Mouse (Mus musculus) forebrain, embryonic 15.5 days (tissue): ENCODE data around the gene Mier1. TPM values are rescaled to one million over a fixed set of nuclear protein-coding genes. Genes with fewer than 3 reads are reported as not detected.

Experiments used
- ATAC-seq: fragments of 200-750 bp; cut with Nextera tagmentation; replicated peaks from 2 replicates; pipeline ENCODE4 v1.8.0; 2017; ENCODE audit warnings: mild to moderate bottlenecking, moderate TSS enrichment, moderate library complexity
- H3K27ac ChIP-seq: fragments of 300-500 bp; sonication (generic); replicated peaks from 2 replicates; pipeline ENCODE4 v1.5.1; 2015; ENCODE audit warnings: mild to moderate bottlenecking, inconsistent platforms
- H3K27me3 ChIP-seq: fragments of 300-500 bp; sonication (generic); 2 replicates; pipeline ENCODE4 v1.6.1; 2015; ENCODE audit warnings: inconsistent platforms
- H3K36me3 ChIP-seq: fragments of 300-500 bp; sonication (generic); 2 replicates; pipeline ENCODE4 v1.6.1; 2015; ENCODE audit warnings: mild to moderate bottlenecking, inconsistent platforms
- H3K4me1 ChIP-seq: fragments of 300-500 bp; sonication (generic); 2 replicates; pipeline ENCODE4 v1.6.1; 2015; ENCODE audit warnings: inconsistent platforms
- H3K4me2 ChIP-seq: fragments of 300-500 bp; sonication (generic); replicated peaks from 2 replicates; pipeline ENCODE4 v1.6.1; 2015; ENCODE audit warnings: mild to moderate bottlenecking, inconsistent platforms
- H3K4me3 ChIP-seq: fragments of 300-500 bp; sonication (generic); 2 replicates; pipeline ENCODE4 v1.5.1; 2015; ENCODE audit warnings: mild to moderate bottlenecking, inconsistent platforms
- H3K9ac ChIP-seq: fragments of 300-500 bp; sonication (generic); replicated peaks from 2 replicates; pipeline ENCODE4 v1.6.1; 2015; ENCODE audit warnings: mild to moderate bottlenecking, inconsistent platforms
- H3K9me3 ChIP-seq: fragments of 300-500 bp; sonication (generic); 2 replicates; pipeline ENCODE4 v1.6.1; 2016; ENCODE audit warnings: inconsistent platforms
- WGBS: fragments of 180-500 bp; shearing (Covaris S2); methylation state at CpG from one replicate; pipeline ENCODE4 v1.1.7; 2015; ENCODE audit warnings: mixed read lengths; 5-methylcytosine and 5-hydroxymethylcytosine counted together
- polyA plus RNA-seq: library from polyadenylated mRNA; unstranded; fragments of >200 nt; fragmentation: Nextera tagmentation; extraction: Ambion mirVana; gene quantifications from 2 replicates; pipeline ENCODE4 v1.2.1, GENCODE M21; 2015

The Mier1 gene
- polyA plus RNA-seq, 1 experiment from 2014 or later, result 38.0 TPM

DNA sequence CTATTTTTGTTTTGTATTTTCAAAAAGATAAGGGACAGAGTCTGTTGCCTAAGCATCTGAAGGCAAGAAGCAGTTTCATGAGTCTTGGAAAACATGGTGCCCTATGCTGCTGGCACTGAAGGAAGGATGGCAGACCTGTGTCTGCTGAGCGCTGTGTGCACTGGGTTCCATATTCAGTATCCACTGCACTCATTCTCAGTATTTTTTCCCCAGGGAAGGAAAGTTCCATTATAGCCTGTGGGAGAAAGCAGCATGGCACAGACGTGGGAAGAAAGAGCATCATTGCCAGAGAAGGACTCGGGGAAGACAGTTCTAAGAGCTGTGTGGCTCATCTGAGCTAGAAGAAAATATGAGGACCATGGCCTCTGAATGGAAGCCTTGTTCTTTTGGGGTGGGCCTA lies 57.1 kb downstream of the Mier1 start:
- H3K27ac ChIP-seq, result no peak overlapping the region
- no peaks in the 10 kb centered on the region for H3K4me1 ChIP-seq
- no peaks in the 10 kb centered on the region for H3K9me3 ChIP-seq
- WGBS, result 90% methylated on average over 3 of the region's 3 CpGs
- peaks cover 7% of the 10 kb centered on the region; the same call in 1 of the 2 replicates for H3K36me3 ChIP-seq
- ATAC-seq, result no peak
- no peak overlapping the region for H3K4me2 ChIP-seq
- H3K9ac ChIP-seq, result no peak overlapping the region
- H3K4me3 ChIP-seq, result no peak overlapping the region
- no peaks in the 10 kb centered on the region for H3K27me3 ChIP-seq

GRCm38 (mm10) chr4:103173507-103173906 lies 59.3 kb downstream of the Mier1 start:
- Histone ChIP-seq H3K27me3 (no peaks in the 10 kb centered on the region), H3K4me3 (no peak overlapping the region), H3K27ac (no peak overlapping the region), H3K36me3 (peaks cover 10% of the 10 kb centered on the region; the same call in 1 of the 2 replicates), H3K4me1 (peaks cover 2% of the 10 kb centered on the region), H3K9me3 (no peaks in the 10 kb centered on the region), H3K9ac (no peak overlapping the region), H3K4me2 (no peak overlapping the region)
- 79% methylated on average over 6 of the region's 6 CpGs for WGBS
- no peak for ATAC-seq

- Histone ChIP-seq H3K9me3 (no peaks in the 10 kb centered on the region), H3K4me2 (no peak overlapping the region), H3K4me1 (peaks cover 7% of the 10 kb centered on the region), H3K27me3 (no peaks in the 10 kb centered on the region), H3K4me3 (no peak overlapping the region), H3K36me3 (peaks cover 10% of the 10 kb centered on the region; the same call in 1 of the 2 replicates), H3K9ac (no peak overlapping the region), H3K27ac (no peak overlapping the region)
- 89% methylated on average over 7 of the region's 7 CpGs for WGBS
- no peak for ATAC-seq
Observed at GRCm38 (mm10) chr4:103174001-103174400, 59.8 kb downstream of the Mier1 start.

DNA sequence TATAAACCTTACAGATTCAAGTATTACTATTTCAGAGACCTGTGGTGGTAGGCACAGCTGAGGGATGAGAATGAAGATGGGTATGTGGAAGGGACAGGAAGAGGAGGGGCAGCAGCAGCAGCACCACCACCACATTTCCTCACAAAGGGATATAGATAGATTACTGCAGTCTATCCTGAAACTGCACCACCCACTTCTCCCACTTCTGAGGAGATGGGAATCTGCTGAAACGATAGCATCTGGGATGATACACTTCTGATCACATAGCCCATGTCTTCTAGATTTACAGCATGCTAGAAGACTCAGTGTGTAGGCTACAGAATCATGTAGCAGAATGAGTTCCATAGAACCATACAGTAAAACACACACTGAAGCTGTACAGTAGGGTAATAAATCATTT lies 63.5 kb downstream of the Mier1 start:
- 98% methylated on average over 1 of the region's 1 CpGs for WGBS
- H3K36me3 ChIP-seq, result peaks cover 4% of the 10 kb centered on the region; the same call in 1 of the 2 replicates
- H3K27ac ChIP-seq, result no peak overlapping the region
- H3K4me3 ChIP-seq, result no peak overlapping the region
- H3K4me2 ChIP-seq, result no peak overlapping the region
- no peaks in the 10 kb centered on the region for H3K9me3 ChIP-seq
- H3K9ac ChIP-seq, result no peak overlapping the region
- H3K4me1 ChIP-seq, result peaks cover 23% of the 10 kb centered on the region
- H3K27me3 ChIP-seq, result no peaks in the 10 kb centered on the region
- ATAC-seq, result no peak

GRCm38 (mm10) chr4:103178635-103179318 lies 64.6 kb downstream of the Mier1 start:
- H3K27ac ChIP-seq, result no peak overlapping the region
- no peak overlapping the region for H3K4me3 ChIP-seq
- H3K36me3 ChIP-seq, result peaks cover 6% of the 10 kb centered on the region; the same call in 1 of the 2 replicates
- peaks cover 23% of the 10 kb centered on the region for H3K4me1 ChIP-seq
- ATAC-seq, result no peak
- no peak overlapping the region for H3K9ac ChIP-seq
- no peak overlapping the region for H3K4me2 ChIP-seq
- no peaks in the 10 kb centered on the region for H3K9me3 ChIP-seq
- H3K27me3 ChIP-seq, result no peaks in the 10 kb centered on the region
- 82% methylated on average over 7 of the region's 7 CpGs for WGBS

DNA sequence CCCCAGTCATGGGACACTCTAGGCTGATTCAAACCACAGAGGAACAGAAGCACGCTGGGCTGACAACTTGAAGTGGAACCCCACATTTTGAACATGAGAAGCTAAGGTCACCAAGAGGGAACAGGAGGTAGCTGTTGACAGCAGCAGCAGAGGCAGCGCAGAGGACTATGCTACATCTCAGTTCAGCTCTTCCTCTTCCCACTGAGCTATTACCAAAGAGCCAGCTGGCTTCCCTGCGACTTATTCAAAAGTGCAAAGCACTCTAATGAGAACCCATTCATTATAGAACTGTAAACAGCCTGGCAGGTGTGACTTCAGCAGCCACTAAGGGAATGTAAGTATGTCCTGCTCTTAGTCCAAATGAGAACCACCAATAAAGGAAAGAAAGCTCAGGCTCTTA lies 65.4 kb downstream of the Mier1 start:
- 39% methylated on average over 3 of the region's 3 CpGs for WGBS
- H3K4me3 ChIP-seq, result no peak overlapping the region
- H3K9me3 ChIP-seq, result no peaks in the 10 kb centered on the region
- H3K36me3 ChIP-seq, result peaks cover 11% of the 10 kb centered on the region; the same call in 1 of the 2 replicates
- H3K27me3 ChIP-seq, result no peaks in the 10 kb centered on the region
- H3K27ac ChIP-seq, result no peak overlapping the region
- peaks cover 23% of the 10 kb centered on the region for H3K4me1 ChIP-seq
- no peak overlapping the region for H3K9ac ChIP-seq
- no peak overlapping the region for H3K4me2 ChIP-seq
- peak; percentile 64 for ATAC-seq

DNA sequence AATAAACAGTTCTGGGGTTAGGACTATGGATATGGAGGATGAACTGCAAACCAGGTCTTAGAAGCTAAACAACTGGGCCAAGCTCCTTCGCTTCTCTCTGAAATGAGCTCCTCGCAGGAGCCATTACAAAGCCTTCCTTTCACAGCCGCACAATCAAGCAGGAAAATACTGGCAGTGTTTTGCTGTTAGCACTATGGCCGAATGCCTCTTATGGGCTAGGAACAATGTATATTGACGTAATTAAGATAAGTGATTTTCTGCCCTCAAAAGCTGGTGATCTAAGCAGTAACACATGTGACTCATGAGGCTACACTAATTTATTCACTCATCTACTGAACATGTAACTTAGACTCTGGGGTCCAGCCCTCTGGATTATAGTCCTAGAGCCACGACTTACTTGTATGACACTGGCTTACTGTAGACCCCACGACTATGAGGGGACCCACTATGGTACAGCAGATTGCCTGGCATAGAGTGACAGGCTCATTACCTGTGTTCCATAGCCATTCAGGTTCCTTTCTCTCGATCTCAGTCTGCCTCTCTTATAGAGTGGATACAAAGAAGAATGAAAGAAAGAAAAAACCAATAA lies 66.2 kb downstream of the Mier1 start:
- H3K27me3 ChIP-seq, result no peaks in the 10 kb centered on the region
- H3K4me3 ChIP-seq, result no peak overlapping the region
- peak; percentile 58; the same call in 1 of the 2 replicates for ATAC-seq
- no peaks in the 10 kb centered on the region for H3K9me3 ChIP-seq
- H3K4me2 ChIP-seq, result no peak overlapping the region
- H3K36me3 ChIP-seq, result peaks cover 11% of the 10 kb centered on the region; the same call in 1 of the 2 replicates
- 13% methylated on average over 8 of the region's 8 CpGs for WGBS
- H3K9ac ChIP-seq, result no peak overlapping the region
- H3K4me1 ChIP-seq, result peaks cover 23% of the 10 kb centered on the region
- no peak overlapping the region for H3K27ac ChIP-seq

GRCm38 (mm10) chr4:103188786-103189640 lies 74.8 kb downstream of the Mier1 start:
- Histone ChIP-seq H3K9me3 (no peaks in the 10 kb centered on the region), H3K4me2 (no peak overlapping the region), H3K27me3 (no peaks in the 10 kb centered on the region), H3K9ac (no peak overlapping the region), H3K4me1 (no peaks in the 10 kb centered on the region), H3K36me3 (peaks cover 28% of the 10 kb centered on the region), H3K4me3 (no peak overlapping the region), H3K27ac (no peak overlapping the region)
- WGBS, result 86% methylated on average over 8 of the region's 8 CpGs
- ATAC-seq, result no peak

DNA sequence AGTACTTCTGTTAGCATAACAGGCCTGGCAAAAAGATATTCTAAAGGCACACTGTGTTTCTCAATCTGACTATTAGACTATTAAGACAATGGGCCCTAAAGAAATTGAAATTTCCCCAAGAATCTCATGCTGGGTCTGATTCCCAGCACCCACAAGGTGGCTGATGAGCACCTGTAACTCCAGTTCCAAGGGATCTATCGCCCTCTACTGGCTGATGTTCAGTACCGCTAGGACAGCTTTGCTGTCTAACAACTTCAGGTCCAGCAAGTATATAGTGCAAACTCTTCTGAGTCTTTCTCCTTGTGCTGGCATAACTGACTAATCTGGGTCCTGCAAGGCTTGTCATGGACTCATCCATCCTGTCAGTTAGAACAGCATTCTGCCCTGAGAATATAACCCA lies 78.2 kb downstream of the Mier1 start:
- Histone ChIP-seq H3K9ac (no peak overlapping the region), H3K9me3 (no peaks in the 10 kb centered on the region), H3K4me3 (no peak overlapping the region), H3K27me3 (no peaks in the 10 kb centered on the region), H3K4me2 (no peak overlapping the region), H3K36me3 (peaks cover 37% of the 10 kb centered on the region), H3K27ac (no peak overlapping the region), H3K4me1 (no peaks in the 10 kb centered on the region)
- ATAC-seq, result no peak
- 94% methylated on average over 2 of the region's 2 CpGs for WGBS

DNA sequence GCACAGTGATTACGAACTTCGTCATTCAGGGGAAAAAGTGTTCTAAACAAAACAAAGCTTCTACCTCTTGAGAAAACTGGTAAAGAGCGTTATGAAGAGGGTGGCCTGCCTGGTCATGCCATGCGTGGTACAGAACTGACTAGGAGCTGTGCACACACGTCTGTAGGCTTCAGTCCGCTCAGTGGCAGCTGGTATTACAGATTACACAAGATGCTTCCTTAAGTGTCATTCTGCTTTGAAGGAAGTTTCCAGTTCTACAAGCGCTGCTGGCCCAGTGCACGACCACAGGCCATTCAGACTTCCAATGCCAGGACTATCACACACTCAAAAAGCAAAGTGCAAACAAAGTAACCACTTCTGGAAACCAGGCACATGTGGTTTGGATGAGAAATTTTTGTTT lies 83.2 kb downstream of the Mier1 start:
- ATAC-seq, result no peak
- H3K9ac ChIP-seq, result no peak overlapping the region
- H3K4me2 ChIP-seq, result no peak overlapping the region
- peaks cover 20% of the 10 kb centered on the region for H3K36me3 ChIP-seq
- H3K27me3 ChIP-seq, result no peaks in the 10 kb centered on the region
- H3K4me1 ChIP-seq, result no peaks in the 10 kb centered on the region
- no peak overlapping the region for H3K27ac ChIP-seq
- no peaks in the 10 kb centered on the region for H3K9me3 ChIP-seq
- 89% methylated on average over 8 of the region's 8 CpGs for WGBS
- H3K4me3 ChIP-seq, result no peak overlapping the region

DNA sequence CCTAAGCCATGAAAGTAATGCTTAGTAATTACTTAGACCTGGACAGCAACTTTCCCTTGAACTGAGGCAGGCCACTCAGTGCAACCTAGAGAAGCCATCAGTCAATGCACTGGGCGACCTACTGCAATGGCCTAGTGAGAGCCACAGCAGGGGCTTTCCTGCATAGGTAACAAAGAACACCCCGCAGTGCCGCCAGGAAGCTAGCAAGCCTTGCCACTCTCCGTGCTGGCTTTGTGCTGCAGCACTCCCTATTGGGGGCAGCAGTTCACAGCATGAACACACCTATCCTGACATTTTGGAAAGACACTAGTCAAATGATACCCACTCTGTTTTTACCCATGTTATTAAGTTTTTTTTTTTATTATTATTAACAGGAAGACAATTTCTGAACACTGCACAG lies 84.9 kb downstream of the Mier1 start:
- no peak overlapping the region for H3K4me3 ChIP-seq

DNA sequence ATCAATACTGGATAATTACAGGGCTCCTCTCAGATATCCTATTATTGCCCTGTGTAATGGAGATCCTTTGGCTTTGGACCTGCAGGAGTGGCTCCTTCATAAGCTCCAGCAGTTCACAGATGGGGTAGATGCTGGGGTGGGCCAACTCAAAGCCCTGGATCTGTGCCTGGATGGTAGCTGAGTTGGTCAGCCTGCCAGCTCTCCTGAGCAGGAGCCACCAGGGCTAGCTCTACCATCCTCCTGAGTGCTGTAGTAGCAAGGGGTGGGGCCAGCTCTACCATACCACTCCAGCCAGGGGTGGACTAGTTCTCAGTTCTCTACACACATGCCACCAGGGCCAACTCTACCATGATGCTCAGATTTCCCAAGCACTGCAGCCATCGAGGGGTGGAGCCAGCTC lies 85.9 kb downstream of the Mier1 start:
- H3K4me1 ChIP-seq, result peaks cover 17% of the 10 kb centered on the region
- no peak overlapping the region for H3K4me2 ChIP-seq
- H3K4me3 ChIP-seq, result no peak overlapping the region
- peaks cover 24% of the 10 kb centered on the region for H3K36me3 ChIP-seq
- no peak overlapping the region for H3K27ac ChIP-seq
- H3K9ac ChIP-seq, result no peak overlapping the region
- 89% methylated on average over 1 of the region's 1 CpGs for WGBS
- H3K27me3 ChIP-seq, result no peaks in the 10 kb centered on the region
- ATAC-seq, result no peak
- no peaks in the 10 kb centered on the region for H3K9me3 ChIP-seq

More for the DNA sequence above, 84.9 kb downstream of the Mier1 start:
- 36% methylated on average over 4 of the region's 4 CpGs for WGBS
- H3K4me1 ChIP-seq, result peaks cover 11% of the 10 kb centered on the region
- peaks cover 20% of the 10 kb centered on the region for H3K36me3 ChIP-seq
- no peak overlapping the region for H3K27ac ChIP-seq
- ATAC-seq, result no peak
- H3K9ac ChIP-seq, result no peak overlapping the region
- H3K9me3 ChIP-seq, result no peaks in the 10 kb centered on the region
- H3K27me3 ChIP-seq, result no peaks in the 10 kb centered on the region
- no peak overlapping the region for H3K4me2 ChIP-seq
